Mouse (Mus musculus): ENCODE data around the gene Prss27. TPM values are rescaled to one million over a fixed set of nuclear protein-coding genes. Genes with fewer than 3 reads are reported as not detected.

Gene Prss27
- total RNA-seq, 2 experiments from 2014 or later, result not detected

- Histone ChIP-seq H3K27ac (no peak overlapping the region), H3K4me3 (no peak overlapping the region)
- intact Hi-C loops (cut with DNase I), result no loop called here
- no peak for DNase-seq (ENCODE audit: extremely low spot score in 1 of 2, low spot score in 2 of 2)
- TF ChIP-seq CTCF (IDR thresholded peaks at IDR 0.05), result no peak
Observed at GRCm38 (mm10) chr17:24037360-24037759, 584 bp upstream of the Prss27 start.

DNA sequence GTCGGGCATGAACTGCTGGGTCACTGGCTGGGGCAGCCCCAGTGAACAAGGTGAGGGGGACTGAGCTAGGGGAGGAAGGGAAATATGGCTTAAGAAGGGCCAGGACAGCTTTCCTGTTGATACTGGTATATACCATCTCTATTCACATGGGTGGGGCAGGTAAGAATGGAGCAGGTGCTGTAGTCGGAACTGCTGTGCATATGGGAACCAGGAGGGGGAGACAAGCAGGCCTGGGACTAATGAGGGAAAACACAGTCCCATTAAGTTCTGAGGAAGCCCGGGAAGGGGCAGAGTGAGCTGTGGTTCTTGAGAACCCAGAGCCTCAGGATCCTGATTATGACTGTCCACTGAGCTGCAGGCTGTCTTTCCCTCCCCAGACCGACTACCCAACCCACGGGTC is 6.5 kb downstream of the Prss27 start:
- DNase-seq (ENCODE audit: extremely low spot score in 1 of 2, low spot score in 2 of 2), result no peak
- peak; percentile 9; the same call in 1 of the 2 replicates for TF ChIP-seq CTCF (IDR thresholded peaks at IDR 0.05)
- Histone ChIP-seq H3K4me3 (no peak overlapping the region), H3K27ac (no peak overlapping the region)
- intact Hi-C loops (cut with DNase I), result no loop called here

DNA sequence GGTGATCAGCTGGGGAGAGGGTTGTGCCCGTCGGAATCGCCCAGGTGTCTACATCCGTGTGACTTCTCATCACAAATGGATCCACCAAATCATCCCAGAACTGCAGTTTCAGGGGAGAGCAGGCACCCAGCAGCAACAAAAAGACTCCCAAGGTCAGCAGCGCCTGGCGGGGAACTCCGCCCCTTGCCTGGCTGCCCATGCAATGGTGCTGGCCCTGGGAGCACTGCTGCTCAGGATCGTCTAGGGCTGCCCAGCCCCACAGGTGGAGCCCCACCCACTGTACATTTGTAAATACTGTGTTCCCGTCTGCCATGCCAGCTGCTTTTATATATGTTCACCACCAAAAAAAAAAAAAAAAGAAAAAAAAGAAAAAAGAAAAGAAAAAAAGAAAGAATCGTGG is 7.7 kb downstream of the Prss27 start:
- intact Hi-C loops (cut with DNase I), result no loop called here
- TF ChIP-seq CTCF (IDR thresholded peaks at IDR 0.05), result no peak
- no peak overlapping the region for H3K27ac ChIP-seq
- no peak for DNase-seq (ENCODE audit: extremely low spot score in 1 of 2, low spot score in 2 of 2)
- H3K4me3 ChIP-seq, result no peak overlapping the region

GRCm38 (mm10) chr17:24046026-24046425 is 8.1 kb downstream of the Prss27 start:
- no peak for DNase-seq (ENCODE audit: extremely low spot score in 1 of 2, low spot score in 2 of 2)
- TF ChIP-seq CTCF (IDR thresholded peaks at IDR 0.05), result no peak
- intact Hi-C loops (cut with DNase I), result no loop called here
- H3K27ac ChIP-seq, result no peak overlapping the region
- H3K4me3 ChIP-seq, result no peak overlapping the region

DNA sequence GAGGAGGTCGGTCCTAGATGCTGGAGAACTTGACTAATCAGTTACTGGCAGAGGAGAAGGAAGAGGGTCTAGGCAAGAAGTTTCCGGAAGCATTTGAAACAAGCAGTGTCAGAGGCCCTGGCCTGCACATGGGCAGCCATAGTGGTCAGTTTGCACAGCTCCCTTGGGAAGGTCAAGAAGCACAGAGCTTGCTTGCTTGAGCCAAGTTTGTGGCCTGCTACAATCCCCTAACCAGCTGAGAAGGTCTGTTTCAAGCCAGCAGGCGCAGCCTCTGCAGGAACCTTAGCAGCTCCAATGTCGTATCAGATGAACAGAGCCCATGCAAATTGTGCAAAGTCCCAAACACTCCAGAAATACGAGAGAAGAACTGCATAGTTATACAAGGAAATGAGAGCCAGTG is 10.1 kb downstream of the Prss27 start:
- intact Hi-C loops (cut with DNase I), result no loop called here
- DNase-seq (ENCODE audit: extremely low spot score in 1 of 2, low spot score in 2 of 2), result no peak
- H3K27ac ChIP-seq, result no peak overlapping the region
- H3K4me3 ChIP-seq, result no peak overlapping the region
- no peak for TF ChIP-seq CTCF (IDR thresholded peaks at IDR 0.05)

GRCm38 (mm10) chr17:24049008-24049407 is 11.1 kb downstream of the Prss27 start:
- DNase-seq (ENCODE audit: extremely low spot score in 1 of 2, low spot score in 2 of 2), result no peak
- Histone ChIP-seq H3K4me3 (no peak overlapping the region), H3K27ac (peak overlapping the region; percentile 32; the same call in 1 of the 2 replicates)
- no peak for TF ChIP-seq CTCF (IDR thresholded peaks at IDR 0.05)
- intact Hi-C loops (cut with DNase I), result no loop called here

DNA sequence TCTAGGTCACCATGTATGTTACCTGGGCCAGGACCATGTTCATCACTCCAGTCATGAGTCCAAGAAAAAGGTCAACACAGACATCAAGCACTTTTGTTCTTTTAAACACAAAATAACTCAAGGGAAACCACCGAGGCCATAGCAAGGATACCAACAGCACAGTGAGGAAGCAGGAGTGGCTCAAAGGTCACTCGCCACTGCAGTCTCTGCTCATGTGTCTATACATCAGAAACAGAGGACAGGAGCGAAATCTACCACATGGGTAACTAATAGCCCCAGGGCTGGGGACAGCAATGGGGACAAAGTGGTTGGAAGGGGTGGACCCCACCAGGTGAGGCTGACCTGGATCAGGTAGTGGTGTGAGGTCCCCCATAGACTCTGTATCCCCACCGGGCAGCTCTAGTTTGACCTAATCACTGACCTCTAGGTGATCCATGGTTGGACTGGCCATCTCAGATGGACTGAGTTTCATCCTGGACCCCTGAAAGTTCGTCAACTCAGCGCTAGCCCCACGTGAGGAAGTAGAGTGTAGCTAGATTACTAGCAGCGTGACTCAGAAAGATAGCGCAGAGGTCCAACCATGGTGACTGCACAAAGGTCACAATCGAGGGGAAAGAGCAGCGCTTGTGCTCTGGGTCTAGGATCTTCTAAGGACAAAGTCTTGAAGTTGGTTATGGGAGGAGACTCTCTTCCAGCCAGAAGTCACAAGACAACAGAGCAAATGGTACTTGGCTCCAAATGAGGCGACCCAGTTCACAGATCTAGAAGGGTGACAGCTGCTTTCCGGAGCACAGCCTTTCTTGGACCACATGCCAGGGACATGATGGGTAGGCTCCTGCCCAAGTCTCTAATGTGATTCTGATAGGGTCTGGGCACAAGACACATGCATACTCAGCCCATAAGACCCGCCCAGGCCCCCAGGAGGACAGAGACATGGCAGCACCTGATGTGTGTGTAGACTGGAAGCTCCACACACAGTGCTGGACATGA is 19.0 kb downstream of the Prss27 start:
- intact Hi-C loops (cut with DNase I), result no loop called here
- DNase-seq (ENCODE audit: extremely low spot score in 1 of 2, low spot score in 2 of 2), result no peak
- no peak for TF ChIP-seq CTCF (IDR thresholded peaks at IDR 0.05)
- no peak overlapping the region for H3K4me3 ChIP-seq
- H3K27ac ChIP-seq, result no peak overlapping the region

DNA sequence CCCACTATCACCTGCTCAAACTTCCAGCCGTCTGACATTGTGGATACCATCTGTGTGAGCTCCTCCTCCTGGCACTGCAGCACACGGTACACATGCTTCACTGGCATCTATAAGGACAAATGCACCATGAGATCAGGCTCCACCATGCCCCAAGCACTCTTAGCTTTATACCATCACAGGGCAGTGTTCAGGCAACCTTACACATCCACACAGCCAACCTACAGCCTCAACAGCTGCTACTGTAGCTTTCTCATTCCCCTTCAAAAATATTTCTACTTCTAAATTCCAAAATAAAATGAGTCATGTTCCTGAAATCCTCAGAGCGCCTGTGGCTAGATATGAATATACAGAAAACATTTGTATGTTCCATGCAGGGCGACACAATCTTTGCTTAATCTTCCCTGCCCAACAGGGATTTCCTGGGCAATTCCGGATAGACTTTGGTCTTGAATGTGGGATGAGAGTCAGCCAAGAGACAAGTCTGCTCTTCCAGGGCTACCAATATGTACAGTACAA is 19.8 kb downstream of the Prss27 start:
- no peak for TF ChIP-seq CTCF (IDR thresholded peaks at IDR 0.05)
- DNase-seq (ENCODE audit: extremely low spot score in 1 of 2, low spot score in 2 of 2), result no peak
- intact Hi-C loops (cut with DNase I), result no loop called here
- Histone ChIP-seq H3K27ac (no peak overlapping the region), H3K4me3 (no peak overlapping the region)

- no peak for DNase-seq (ENCODE audit: extremely low spot score in 1 of 2, low spot score in 2 of 2)
- H3K4me3 ChIP-seq, result no peak overlapping the region
- intact Hi-C loops (cut with DNase I), result no loop called here
- no peak overlapping the region for H3K27ac ChIP-seq
- TF ChIP-seq CTCF (IDR thresholded peaks at IDR 0.05), result no peak
Observed at GRCm38 (mm10) chr17:24062459-24063155, 24.7 kb downstream of the Prss27 start.

DNA sequence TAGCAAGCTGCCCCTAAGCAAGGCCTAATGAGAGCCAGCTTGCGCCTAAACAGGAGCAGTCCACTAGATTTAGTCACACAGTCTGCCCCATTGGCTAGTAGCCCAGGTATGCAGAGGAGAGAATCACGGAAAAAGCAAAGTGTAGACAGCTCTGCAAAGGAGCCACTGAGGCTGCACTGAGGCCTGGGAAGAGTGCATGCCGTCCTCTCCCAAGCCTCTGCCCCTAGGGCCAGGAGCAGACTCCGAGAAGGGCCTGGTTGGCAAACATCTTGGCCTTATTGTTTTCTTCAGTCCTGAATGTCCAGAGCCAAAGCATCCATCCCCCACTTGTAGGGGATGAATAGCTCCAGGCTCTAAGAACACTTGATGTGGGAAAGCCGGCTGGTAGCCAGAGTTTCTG is 30.3 kb downstream of the Prss27 start:
- no peak for TF ChIP-seq CTCF (IDR thresholded peaks at IDR 0.05)
- peak in 1 of 2 experiments; percentile 35 for DNase-seq (ENCODE audit: extremely low spot score in 1 of 2, low spot score in 2 of 2)
- H3K4me3 ChIP-seq, result no peak overlapping the region
- intact Hi-C loops (cut with DNase I), result no loop called here
- peak overlapping the region; percentile 47 for H3K27ac ChIP-seq

GRCm38 (mm10) chr17:24069531-24069930 is 31.6 kb downstream of the Prss27 start:
- intact Hi-C loops (cut with DNase I), result no loop called here
- Histone ChIP-seq H3K27ac (peak overlapping the region; percentile 13; the same call in 1 of the 2 replicates), H3K4me3 (no peak overlapping the region)
- TF ChIP-seq CTCF (IDR thresholded peaks at IDR 0.05), result no peak
- DNase-seq (ENCODE audit: extremely low spot score in 1 of 2, low spot score in 2 of 2), result no peak
